Mouse (Mus musculus) A20 (cell line): Measurements from ENCODE around the gene Ccdc92b.
A peak's percentile ranks its signal among the peaks of the same experiment; 100 is the strongest.

Experiments used
- DNase-seq: peaks from one replicate; pipeline ENCODE4 v3.0.0-alpha.2; 2011; ENCODE audit warnings: low read depth, low spot score

The Ccdc92b gene

GRCm38 (mm10) chr11:74611437-74611836 lies 8.0 kb upstream of the Ccdc92b start:
- DNase-seq: no peak

GRCm38 (mm10) chr11:74613428-74613827 lies 6.0 kb upstream of the Ccdc92b start:
- DNase-seq: no peak

GRCm38 (mm10) chr11:74615571-74615970 lies 3.8 kb upstream of the Ccdc92b start:
- DNase-seq: no peak

DNA sequence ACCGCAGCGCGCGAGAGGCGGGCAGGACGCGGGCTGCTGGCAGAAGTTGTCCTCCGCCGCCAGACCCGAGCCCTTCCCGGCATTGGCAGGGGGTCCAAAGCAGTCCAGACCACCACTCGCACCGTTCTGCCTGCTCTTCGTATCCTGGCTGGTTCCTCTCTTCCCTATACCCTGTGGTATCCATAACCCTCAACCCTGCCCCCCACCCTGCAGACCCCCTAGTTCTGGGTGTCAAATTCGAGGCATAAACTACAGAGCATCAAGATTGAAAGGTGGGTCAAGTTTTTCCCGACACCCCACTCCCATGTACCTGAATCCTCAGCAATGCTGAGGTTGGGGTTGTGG lies 523 bp downstream of the Ccdc92b start:
- no peak for DNase-seq

GRCm38 (mm10) chr11:74621974-74622669 lies 2.7 kb downstream of the Ccdc92b start:
- no peak for DNase-seq

- no peak for DNase-seq
Observed at GRCm38 (mm10) chr11:74623693-74624092, 4.3 kb downstream of the Ccdc92b start.

- no peak for DNase-seq
Observed at GRCm38 (mm10) chr11:74625333-74625732, 5.9 kb downstream of the Ccdc92b start.

GRCm38 (mm10) chr11:74627481-74627880 lies 8.1 kb downstream of the Ccdc92b start:
- no peak for DNase-seq

GRCm38 (mm10) chr11:74631880-74632789 lies 12.7 kb downstream of the Ccdc92b start:
- no peak for DNase-seq

GRCm38 (mm10) chr11:74634490-74635275 lies 15.3 kb downstream of the Ccdc92b start:
- DNase-seq: peak; percentile 76

- no peak for DNase-seq
Observed at GRCm38 (mm10) chr11:74637486-74637885, 18.1 kb downstream of the Ccdc92b start.

- peak; percentile 76 for DNase-seq
Observed at GRCm38 (mm10) chr11:74637971-74638790, 18.8 kb downstream of the Ccdc92b start.

- DNase-seq: no peak
Observed at GRCm38 (mm10) chr11:74638791-74639411, 19.5 kb downstream of the Ccdc92b start.

- no peak for DNase-seq
Observed at GRCm38 (mm10) chr11:74639628-74640027, 20.2 kb downstream of the Ccdc92b start.

DNA sequence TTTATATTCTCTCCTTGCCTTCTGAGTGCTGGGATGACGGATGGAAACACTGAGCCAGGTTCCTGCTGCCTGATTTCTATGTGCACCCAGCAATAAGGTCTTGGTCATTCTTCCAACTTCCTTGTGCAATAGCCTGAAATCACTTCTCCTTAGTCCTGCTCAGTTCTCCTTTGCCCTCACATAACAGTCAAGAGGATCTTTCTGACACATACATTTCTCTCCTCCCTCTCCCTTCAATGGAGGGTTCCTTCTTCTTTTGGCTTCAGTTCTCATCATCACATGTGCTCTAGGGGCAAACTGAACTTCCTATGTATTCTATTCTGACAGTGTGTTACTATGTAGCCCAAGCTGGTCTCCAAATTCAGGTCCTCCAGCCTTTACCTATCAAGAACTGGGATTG lies 28.6 kb downstream of the Ccdc92b start:
- no peak for DNase-seq

DNA sequence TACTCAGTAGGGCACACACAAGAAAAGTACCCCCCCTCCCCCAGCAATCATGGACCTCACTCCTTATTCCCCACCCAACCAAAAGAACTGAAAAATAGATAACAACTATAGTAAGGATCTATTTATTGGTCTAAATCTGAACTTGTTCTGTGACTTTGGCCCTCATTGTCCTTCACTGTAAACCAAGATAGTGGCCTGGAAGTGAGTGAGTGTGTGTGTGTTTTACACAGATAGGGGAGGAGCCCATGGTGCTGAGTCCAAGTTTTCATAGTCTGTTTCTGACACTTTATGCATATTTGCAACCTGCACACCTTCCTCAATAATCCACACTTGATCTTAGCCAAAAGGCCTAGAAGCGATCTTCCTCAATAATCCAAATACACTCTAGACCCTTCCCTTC lies 29.3 kb downstream of the Ccdc92b start:
- DNase-seq: no peak

DNA sequence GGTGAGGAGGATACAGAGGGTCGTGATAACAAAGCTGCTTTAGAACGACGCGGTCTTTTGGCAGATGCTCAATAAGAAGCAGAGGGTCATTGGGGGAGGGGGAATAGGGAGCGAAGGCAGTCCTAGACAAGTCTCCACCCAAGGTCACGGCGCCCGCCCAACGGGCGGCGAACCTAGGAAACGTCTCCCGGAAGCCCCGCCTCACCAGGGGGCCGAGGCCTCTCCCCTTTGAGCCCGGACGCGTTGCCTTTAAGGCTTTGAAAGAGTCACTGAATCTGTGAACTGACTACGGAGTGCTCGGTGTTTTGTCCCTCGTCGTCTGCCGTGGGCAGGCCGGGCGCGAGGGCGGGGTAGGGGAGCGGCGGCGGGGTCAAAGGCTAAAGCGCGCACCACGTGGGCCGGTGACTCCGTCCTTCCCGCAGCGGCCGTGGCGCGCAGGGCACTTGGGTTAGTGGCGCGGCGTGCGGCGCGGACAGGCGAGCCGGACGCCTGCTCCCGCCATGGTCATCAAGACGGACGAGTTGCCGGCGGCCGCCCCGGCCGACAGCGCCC lies 29.8 kb downstream of the Ccdc92b start, which contains the start of gene Cluh:
Gene Cluh, plus strand, starts transcription at position 401 of the 552 bp plus-strand sequence.
- DNase-seq: peak; percentile 98

DNA sequence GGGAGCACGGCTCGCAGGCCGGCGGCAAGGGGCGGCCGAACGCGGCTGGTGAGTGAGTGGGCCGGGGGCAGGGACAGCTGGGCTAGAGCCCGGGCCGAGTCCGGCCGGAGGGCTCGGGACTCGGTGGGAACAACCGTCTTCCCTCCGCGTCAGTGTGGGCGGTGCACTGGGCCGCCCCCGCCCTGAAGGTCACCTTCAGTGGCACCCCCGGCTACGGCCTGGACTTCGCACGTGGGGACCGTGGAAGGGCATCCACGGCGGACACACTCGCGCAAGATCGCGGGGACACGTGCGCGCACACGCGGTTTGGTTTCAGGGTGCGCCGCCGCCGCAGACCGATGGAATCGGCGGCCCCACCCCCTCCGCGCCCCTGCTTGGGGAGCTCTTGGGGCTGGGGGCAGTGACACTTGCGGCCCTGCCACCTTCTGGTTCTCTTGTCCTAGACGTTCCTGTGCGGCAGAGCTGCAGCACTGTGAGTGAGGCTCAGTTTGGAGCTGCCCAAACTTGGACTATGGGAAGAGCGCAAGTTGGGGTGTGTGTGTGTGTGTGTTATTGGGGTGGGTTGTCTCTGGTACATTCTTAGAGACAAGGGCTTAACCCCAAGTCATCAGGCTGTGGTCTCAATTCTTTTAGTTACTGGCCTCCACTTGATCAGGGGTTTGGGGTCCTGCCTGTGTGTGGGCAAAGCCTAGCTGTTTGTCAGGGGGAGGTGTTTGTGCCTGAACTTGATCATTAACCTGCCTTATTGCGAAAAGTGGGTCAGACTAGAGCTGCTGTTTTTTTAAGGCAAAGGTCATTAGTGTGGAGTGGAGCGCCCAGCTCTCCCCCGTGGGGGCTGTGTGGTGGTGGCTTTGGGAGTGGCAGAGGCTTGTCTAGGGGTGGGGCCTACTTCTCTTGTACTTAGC lies 30.5 kb downstream of the Ccdc92b start:
- peak; percentile 46 for DNase-seq

DNA sequence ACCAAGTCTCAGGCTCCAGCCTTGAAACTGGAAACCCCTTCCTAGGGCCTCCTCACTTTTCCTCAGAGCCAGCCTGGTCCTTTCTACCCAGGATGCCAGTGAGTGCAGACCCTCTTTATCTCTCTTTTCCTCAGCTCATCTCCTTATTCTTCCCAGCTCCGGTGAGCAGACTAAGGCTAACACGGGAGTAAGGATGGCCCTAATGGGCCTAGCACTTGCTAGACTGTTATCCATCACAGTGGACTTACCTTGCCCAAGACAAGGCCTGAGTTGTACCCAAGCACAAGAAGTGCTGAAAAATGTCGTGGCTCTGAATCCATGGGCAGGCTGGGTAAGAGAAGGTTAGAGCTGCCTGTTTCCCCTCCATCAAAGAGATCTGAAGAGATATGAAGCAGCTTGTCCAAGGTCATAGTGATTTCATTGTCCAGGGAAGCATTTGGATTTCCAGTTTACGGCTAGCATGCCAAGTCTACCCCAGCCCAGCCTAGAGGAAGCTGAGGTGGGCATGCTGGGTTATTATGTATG lies 31.2 kb downstream of the Ccdc92b start:
- DNase-seq: no peak
